In genomic region chr12:65068409-65068808, GRCm38 (mm10) we compare ENCODE assay signal across 19 mouse cellular contexts. TPM values are rescaled to one million over a fixed set of nuclear protein-coding genes. Genes with fewer than 3 reads are reported as not detected.
A peak's percentile ranks its signal among the peaks of the same experiment; 100 is the strongest.
DNase-seq lines count a peak whose midpoint lies in the region; ATAC-seq and TF ChIP-seq lines count a peak whose summit lies in the region.
"Had no signal": no experiment of that assay in that cellular context is flagged by ENCODE, and none has a peak within 500 bp of the region (broad histone marks: within the 10 kb centered on the region; RNA-seq: fewer than 3 reads in every experiment).

No protein-coding gene starts in this region.

- peak; percentile 71 for DNase-seq in heart, adult 11 months
- DNase-seq in heart, postnatal 14 days = no peak
- DNase-seq in limb, embryonic 10.5 days (ENCODE audit: low spot score) = no peak
- DNase-seq in brain, adult 2 months (ENCODE audit: low read depth, low spot score) = peak; percentile 39
- DNase-seq in hindbrain, postnatal 0 days (ENCODE audit: low spot score) = no peak
- DNase-seq: adrenal gland, adult 8-10 months; cerebellum, adult 11-12 months; cerebellum, postnatal 25 days; embryo, embryonic 11 days; gastrocnemius, postnatal 36 days; kidney, adult 18-20 months; liver; retina, postnatal 1 day; thymus, adult 2 months had no signal

- TF ChIP-seq POLR2A in myocyte (IDR thresholded peaks at IDR 0.05; ENCODE audit: insufficient read length, low read depth) = no peak

- 55% methylated on average over 4 of the region's 4 CpGs for WGBS in limb, embryonic 15.5 days
- 89% methylated on average over 4 of the region's 4 CpGs for WGBS in limb, embryonic 10.5 days
- 81% methylated on average over 4 of the region's 4 CpGs for WGBS in hindbrain, postnatal 0 days

- no peaks in the 10 kb centered on the region for H3K9me3 ChIP-seq in limb, embryonic 15.5 days
- H3K9me3 ChIP-seq in limb, embryonic 10.5 days (replicated peaks) = no peaks in the 10 kb centered on the region
- H3K9me3 ChIP-seq in hindbrain, postnatal 0 days (ENCODE audit: low read length) = no peaks in the 10 kb centered on the region
- H3K9me3 ChIP-seq: forebrain, embryonic 12.5 days had no signal

- H3K79me2 ChIP-seq in myocyte (ENCODE audit: control insufficient read depth, insufficient read depth) = peaks cover 21% of the 10 kb centered on the region

- intact Hi-C loops in heart, postnatal 14 days (cut with DNase I) = no loop called here

- peaks cover 33% of the 10 kb centered on the region for H3K36me3 ChIP-seq in limb, embryonic 15.5 days
- H3K36me3 ChIP-seq in limb, embryonic 10.5 days = peaks cover 69% of the 10 kb centered on the region
- peaks cover 56% of the 10 kb centered on the region for H3K36me3 ChIP-seq in myocyte (ENCODE audit: control insufficient read depth, insufficient read depth)
- peaks cover 20% of the 10 kb centered on the region for H3K36me3 ChIP-seq in hindbrain, postnatal 0 days (ENCODE audit: insufficient read depth, low read length)

- no peak for ATAC-seq in limb, embryonic 15.5 days (ENCODE audit: insufficient number of reproducible peaks, low FRiP score, low TSS enrichment, low read depth)
- no peak for ATAC-seq in hindbrain, postnatal 0 days

- no peaks in the 10 kb centered on the region for H3K27me3 ChIP-seq in limb, embryonic 15.5 days
- H3K27me3 ChIP-seq in limb, embryonic 10.5 days (ENCODE audit: low read depth, poor library complexity, severe bottlenecking) = no peaks in the 10 kb centered on the region
- H3K27me3 ChIP-seq in myocyte (ENCODE audit: control insufficient read depth, insufficient read depth, insufficient read length) = no peaks in the 10 kb centered on the region
- no peaks in the 10 kb centered on the region for H3K27me3 ChIP-seq in hindbrain, postnatal 0 days (ENCODE audit: insufficient read depth, low read length)
- H3K27me3 ChIP-seq: CH12.LX; forebrain, embryonic 12.5 days had no signal

- H3K4me1 ChIP-seq in limb, embryonic 15.5 days = no peaks in the 10 kb centered on the region
- no peaks in the 10 kb centered on the region; the same call in 1 of the 2 replicates for H3K4me1 ChIP-seq in limb, embryonic 10.5 days
- H3K4me1 ChIP-seq in hindbrain, postnatal 0 days (ENCODE audit: insufficient read depth, low read length) = no peaks in the 10 kb centered on the region

- no peak overlapping the region for H3ac ChIP-seq in myocyte (ENCODE audit: control insufficient read depth, insufficient read length)

- H3K4me2 ChIP-seq in limb, embryonic 15.5 days = no peak overlapping the region
- peak overlapping the region; percentile 40 for H3K4me2 ChIP-seq in myocyte (ENCODE audit: low read depth)
- no peak overlapping the region for H3K4me2 ChIP-seq in hindbrain, postnatal 0 days (ENCODE audit: low read depth, low read length)
- H3K4me2 ChIP-seq: forebrain, embryonic 12.5 days had no signal

- no peak overlapping the region for H3K4me3 ChIP-seq in limb, embryonic 15.5 days
- H3K4me3 ChIP-seq in limb, embryonic 10.5 days = no peak overlapping the region
- H3K4me3 ChIP-seq in myocyte = no peak overlapping the region
- no peak overlapping the region for H3K4me3 ChIP-seq in hindbrain, postnatal 0 days (ENCODE audit: low read length)
- H3K4me3 ChIP-seq: forebrain, embryonic 12.5 days had no signal

- no peak for TF ChIP-seq CTCF in hindbrain, postnatal 0 days (IDR thresholded peaks at IDR 0.05; ENCODE audit: low read depth)

- 0 out of 2 replicates have a peak overlapping the region, but pooled peaks have one; percentile 3 for H3K27ac ChIP-seq in limb, embryonic 15.5 days
- H3K27ac ChIP-seq in limb, embryonic 10.5 days = no peak overlapping the region
- H3K27ac ChIP-seq in hindbrain, postnatal 0 days = no peak overlapping the region
- H3K27ac ChIP-seq: forebrain, embryonic 12.5 days; kidney, postnatal 0 days had no signal

- no peak overlapping the region for H3K9ac ChIP-seq in limb, embryonic 15.5 days
- H3K9ac ChIP-seq in hindbrain, postnatal 0 days (replicated peaks; ENCODE audit: low read length) = no peak overlapping the region
- H3K9ac ChIP-seq: forebrain, embryonic 12.5 days had no signal

TF ChIP-seq in myocyte, 11 proteins besides CTCF, POLR2A, EP300 and RAD21:
- TF ChIP-seq POLR2AphosphoS2 (IDR thresholded peaks at IDR 0.05; ENCODE audit: insufficient read length, low read depth) (no peak), MYOD1 (IDR thresholded peaks at IDR 0.05; ENCODE audit: control insufficient read depth in 1 of 3, insufficient read length in 2 of 3, low read depth in 2 of 3) (no peak), TCF3 (IDR thresholded peaks at IDR 0.05; ENCODE audit: insufficient read length, low read depth) (no peak), SRF (IDR thresholded peaks at IDR 0.05; ENCODE audit: control insufficient read depth, insufficient read length, low read depth) (no peak), REST (IDR thresholded peaks at IDR 0.05; ENCODE audit: insufficient read depth, insufficient read length) (no peak), MAX (IDR thresholded peaks at IDR 0.05; ENCODE audit: low read depth) (no peak), USF1 (IDR thresholded peaks at IDR 0.05; ENCODE audit: low read depth) (no peak), MYOG (IDR thresholded peaks at IDR 0.05; ENCODE audit: control insufficient read depth in 1 of 3, insufficient read depth in 1 of 3, insufficient read length in 2 of 3, low read depth in 2 of 3) (no peak), CEBPB (IDR thresholded peaks at IDR 0.05; ENCODE audit: insufficient read depth, poor library complexity, severe bottlenecking) (no peak), E2F4 (IDR thresholded peaks at IDR 0.05; ENCODE audit: insufficient read depth) (no peak), TCF12 (IDR thresholded peaks at IDR 0.05; ENCODE audit: insufficient read depth, poor library complexity, severe bottlenecking) (no peak)
TF ChIP-seq in myocyte: peak in this region for 0.

RNA-seq across cellular contexts. Expression of gene Fkbp3, which starts 5.4 kb away (rescaled TPM):
- 100 to 1,000 TPM; 204 to 219 TPM for total RNA-seq in heart, postnatal 14 days (2021)
- polyA plus RNA-seq in limb, embryonic 15.5 days (2015; fragmentation: Nextera tagmentation; extraction: Ambion mirVana) = 342 and 385 TPM in 2 replicates
- 645 and 699 TPM in 2 replicates for polyA plus RNA-seq in limb, embryonic 10.5 days (2016; fragmentation: Nextera tagmentation; extraction: Ambion mirVana)
- 77.9 TPM for polyA plus RNA-seq in myocyte (2012; fragmentation: generic; extraction: Trizol)
- total RNA-seq in hindbrain, postnatal 0 days (2014; rRNA removed) = 121 and 180 TPM in 2 replicates
- polyA plus RNA-seq in hindbrain, postnatal 0 days (2015; fragmentation: Nextera tagmentation; extraction: Ambion mirVana) = 513 and 524 TPM in 2 replicates

RNA-seq across cellular contexts. Expression of gene Fancm, which starts 7.0 kb away (rescaled TPM):
- total RNA-seq in heart, postnatal 14 days (2021) = 1 to 10 TPM; 5.5 to 6.4 TPM
- polyA plus RNA-seq in limb, embryonic 15.5 days (2015; fragmentation: Nextera tagmentation; extraction: Ambion mirVana) = 6.3 and 9.0 TPM in 2 replicates
- 16.9 and 17.8 TPM in 2 replicates for polyA plus RNA-seq in limb, embryonic 10.5 days (2016; fragmentation: Nextera tagmentation; extraction: Ambion mirVana)
- 1.2 TPM for polyA plus RNA-seq in myocyte (2012; fragmentation: generic; extraction: Trizol)
- 14.2 and 16.2 TPM in 2 replicates for total RNA-seq in hindbrain, postnatal 0 days (2014; rRNA removed)
- polyA plus RNA-seq in hindbrain, postnatal 0 days (2015; fragmentation: Nextera tagmentation; extraction: Ambion mirVana) = 6.1 and 8.2 TPM in 2 replicates

RNA-seq across cellular contexts. Expression of gene Prpf39, which starts 32.3 kb away (rescaled TPM):
- 10 to 100 TPM; 18.9 to 20.1 TPM for total RNA-seq in heart, postnatal 14 days (2021)
- polyA plus RNA-seq in limb, embryonic 15.5 days (2015; fragmentation: Nextera tagmentation; extraction: Ambion mirVana) = 57.6 and 61.9 TPM in 2 replicates
- polyA plus RNA-seq in limb, embryonic 10.5 days (2016; fragmentation: Nextera tagmentation; extraction: Ambion mirVana) = 55.4 and 69.3 TPM in 2 replicates
- polyA plus RNA-seq in myocyte (2012; fragmentation: generic; extraction: Trizol) = 3.8 TPM
- 27.2 and 28.9 TPM in 2 replicates for total RNA-seq in hindbrain, postnatal 0 days (2014; rRNA removed)
- polyA plus RNA-seq in hindbrain, postnatal 0 days (2015; fragmentation: Nextera tagmentation; extraction: Ambion mirVana) = 36.9 and 39.2 TPM in 2 replicates

Comparison
In these comparisons a context has a peak if more than half of its experiments do, and no peak if none do; other contexts are left out.
1. DNase-seq: peak in heart, adult 11 months (single experiment) and brain, adult 2 months (single experiment); none in heart, postnatal 14 days (0 of 2), limb, embryonic 10.5 days (single experiment) and hindbrain, postnatal 0 days (single experiment).